Mouse (Mus musculus): ENCODE data around the gene Errfi1.

DNA sequence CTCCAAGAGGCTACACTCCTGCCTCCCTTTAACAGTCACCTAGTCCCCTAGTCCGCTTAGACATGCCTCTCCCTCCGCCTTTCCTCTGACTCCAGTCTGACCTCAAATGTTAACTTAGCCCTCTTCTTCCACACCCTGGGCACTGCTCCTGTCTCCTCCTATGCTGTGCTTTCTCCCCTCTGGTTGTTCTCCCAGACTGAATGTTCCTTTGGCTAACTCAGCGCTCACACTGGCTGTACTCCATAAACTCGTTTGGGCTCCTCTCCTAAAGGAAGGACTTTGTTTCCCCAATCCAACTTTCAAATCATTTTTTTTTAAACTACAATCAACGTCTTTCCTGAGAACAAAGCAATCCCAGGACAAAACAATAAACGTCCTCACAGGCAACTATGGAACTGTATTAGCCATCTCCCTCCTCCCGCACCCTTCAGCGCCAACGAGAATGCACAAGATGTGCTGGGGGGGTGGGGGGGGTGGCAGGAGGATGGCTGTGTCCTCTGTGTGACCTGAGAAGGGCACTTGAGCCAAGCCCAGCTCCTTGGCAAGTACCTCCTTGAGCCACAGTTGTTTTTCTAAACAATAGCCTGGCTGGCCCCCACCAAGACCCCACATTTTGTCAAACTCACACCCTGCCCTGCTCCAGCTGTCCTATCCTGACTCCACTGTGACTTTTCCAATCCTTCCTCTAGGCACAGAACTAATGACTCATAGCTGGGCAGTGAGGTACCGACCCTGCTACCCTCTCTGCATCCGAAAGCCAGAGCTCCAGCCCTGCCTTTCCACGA is 34.4 kb upstream of the Errfi1 start:
- TF ChIP-seq TAL1 (IDR thresholded peaks at IDR 0.05; ENCODE audit: low read length) (no peak), GATA1 (IDR thresholded peaks at IDR 0.05; ENCODE audit: low read length) (no peak)
